In genomic region chr4:35140317-35140716, GRCm38 (mm10) we compare ENCODE assay signal across 20 mouse cellular contexts. TPM values are rescaled to one million over a fixed set of nuclear protein-coding genes. Genes with fewer than 3 reads are reported as not detected.
DNase-seq lines count a peak whose midpoint lies in the region; ATAC-seq lines count a peak whose summit lies in the region.
"Had no signal": no experiment of that assay in that cellular context is flagged by ENCODE, and none has a peak within 500 bp of the region (broad histone marks: within the 10 kb centered on the region; RNA-seq: fewer than 3 reads in every experiment).

No protein-coding gene starts in this region.

- no peak overlapping the region for H3K4me2 ChIP-seq in forebrain, embryonic 13.5 days
- H3K4me2 ChIP-seq: forebrain, embryonic 12.5 days; heart, embryonic 13.5 days; hindbrain, embryonic 15.5 days; kidney, embryonic 15.5 days had no signal

- H3K4me3 ChIP-seq in forebrain, embryonic 13.5 days, result no peak overlapping the region
- H3K4me3 ChIP-seq: forebrain, embryonic 12.5 days; heart, embryonic 13.5 days; hindbrain, embryonic 15.5 days; kidney, embryonic 15.5 days had no signal

- H3K27ac ChIP-seq in forebrain, embryonic 13.5 days, result no peak overlapping the region
- H3K27ac ChIP-seq: forebrain, embryonic 12.5 days; heart, embryonic 13.5 days; hindbrain, embryonic 15.5 days; kidney, embryonic 15.5 days had no signal

- no peaks in the 10 kb centered on the region for H3K9me3 ChIP-seq in forebrain, embryonic 13.5 days (replicated peaks)
- H3K9me3 ChIP-seq: forebrain, embryonic 12.5 days; G1E; heart, embryonic 13.5 days; hindbrain, embryonic 15.5 days; kidney, embryonic 15.5 days had no signal

- H3K36me3 ChIP-seq in forebrain, embryonic 13.5 days (ENCODE audit: poor library complexity, severe bottlenecking), result no peaks in the 10 kb centered on the region
- H3K36me3 ChIP-seq: forebrain, embryonic 12.5 days; G1E; heart, embryonic 13.5 days; hindbrain, embryonic 15.5 days; kidney, embryonic 15.5 days had no signal

- H3K4me1 ChIP-seq in forebrain, embryonic 13.5 days, result no peaks in the 10 kb centered on the region
- H3K4me1 ChIP-seq: hindbrain, embryonic 15.5 days had no signal

- intact Hi-C loops in left cerebral cortex, postnatal 14 days (cut with DNase I), result no loop called here

- no peaks in the 10 kb centered on the region for H3K27me3 ChIP-seq in forebrain, embryonic 13.5 days
- H3K27me3 ChIP-seq: forebrain, embryonic 12.5 days; heart, embryonic 13.5 days; hindbrain, embryonic 15.5 days; kidney, embryonic 15.5 days had no signal

- peak; percentile 14 to 35 for DNase-seq in thymus, postnatal 10 days (ENCODE audit: low spot score in 2 of 2)
- no peak for DNase-seq in left cerebral cortex, postnatal 14 days (ENCODE audit: low spot score in 2 of 2)
- DNase-seq in kidney, postnatal 4 days, result no peak
- DNase-seq: embryo, embryonic 11 days; gastrocnemius, postnatal 14 days; layer of hippocampus, postnatal 36 days; lung, postnatal 10 days had no signal

- H3K9ac ChIP-seq in forebrain, embryonic 13.5 days, result no peak overlapping the region
- H3K9ac ChIP-seq: forebrain, embryonic 12.5 days; heart, embryonic 13.5 days; hindbrain, embryonic 15.5 days; kidney, embryonic 15.5 days had no signal

- ATAC-seq in CD4-positive, CD25-positive, alpha-beta regulatory T cell, adult 4 months, result peak; percentile 74
- ATAC-seq in activated CD4-positive, CD25-positive, alpha-beta regulatory T cell, adult 4 months, result peak; percentile 74
- peak; percentile 49 for ATAC-seq in megakaryocyte, adult 5-6 weeks (ENCODE audit: poor library complexity, severe bottlenecking)
- ATAC-seq in forebrain, embryonic 13.5 days, result no peak
- ATAC-seq: midbrain, embryonic 16.5 days had no signal

- 90% methylated on average over 6 of the region's 6 CpGs for WGBS in forebrain, embryonic 13.5 days

RNA-seq across cellular contexts. Expression of gene Ifnk, which starts 11.5 kb away (rescaled TPM):
- under 1 TPM in 1 of 2 experiments, not detected in 1; 0.69 TPM for polyA plus RNA-seq in CD4-positive, CD25-positive, alpha-beta regulatory T cell, adult 4 months (2017; shearing (Covaris generic))
- polyA plus RNA-seq in activated CD4-positive, CD25-positive, alpha-beta regulatory T cell, adult 4 months (2017; shearing (Covaris generic)), result not detected
- not detected in 2 replicates for total RNA-seq in megakaryocyte, adult 5-6 weeks (2015)
- total RNA-seq in megakaryocyte, adult 5-6 weeks (2017), result not detected in 2 replicates
- not detected for total RNA-seq in left cerebral cortex, postnatal 14 days (2021)
- polyA plus RNA-seq in forebrain, embryonic 13.5 days (2015; fragmentation: Nextera tagmentation; extraction: Ambion mirVana), result 0.30 TPM in 1 of 2 replicates, not detected in the other
- total RNA-seq: adrenal gland, adult 18-20 months; G1E; gastrocnemius, postnatal 14 days; layer of hippocampus, postnatal 36 days; liver, adult 2 months had no signal
- polyA plus RNA-seq: G1E; heart, embryonic 13.5 days; kidney, embryonic 15.5 days; liver, adult 2 months; midbrain, embryonic 16.5 days; urinary bladder, adult 2 months had no signal

RNA-seq across cellular contexts. Expression of gene Mob3b, which starts 17.0 kb away (rescaled TPM):
- polyA plus RNA-seq in CD4-positive, CD25-positive, alpha-beta regulatory T cell, adult 4 months (2017; shearing (Covaris generic)), result 1 to 10 TPM; 5.8 to 6.5 TPM
- polyA plus RNA-seq in activated CD4-positive, CD25-positive, alpha-beta regulatory T cell, adult 4 months (2017; shearing (Covaris generic)), result 1 to 10 TPM; 2.9 to 5.0 TPM
- total RNA-seq in megakaryocyte, adult 5-6 weeks (2015), result 24.1 TPM in 2 replicates
- total RNA-seq in megakaryocyte, adult 5-6 weeks (2017), result 12.4 and 15.4 TPM in 2 replicates
- total RNA-seq in left cerebral cortex, postnatal 14 days (2021), result 1 to 10 TPM; 2.6 to 6.5 TPM
- 12.4 and 12.6 TPM in 2 replicates for polyA plus RNA-seq in forebrain, embryonic 13.5 days (2015; fragmentation: Nextera tagmentation; extraction: Ambion mirVana)
- polyA plus RNA-seq: G1E had no signal

Comparison
In these comparisons a context has a peak if more than half of its experiments do, and no peak if none do; other contexts are left out.
1. DNase-seq: peak in thymus, postnatal 10 days (2 of 2); none in left cerebral cortex, postnatal 14 days (0 of 2) and kidney, postnatal 4 days (0 of 2).